Mouse (Mus musculus): ENCODE measurements around the gene Casp12. TPM values are rescaled to one million over a fixed set of nuclear protein-coding genes. Genes with fewer than 3 reads are reported as not detected.

Gene Casp12
- polyA plus RNA-seq (2014; fragmentation: Illumina TruSeq; extraction: RNeasy Lipid Tissue Mini Kit (QIAGEN cat#74804)), result 70.4 TPM

GRCm38 (mm10) chr9:5345291-5345898, at the start of gene Casp12:
TSS of gene Casp12 (plus strand) at chr9:5345430.

GRCm38 (mm10) chr9:5298329-5299131, 46.7 kb upstream of the Casp12 start, which contains the start of gene Casp1:
TSS of gene Casp1 (plus strand) at chr9:5298517.

GRCm38 (mm10) chr9:5308561-5308960, 36.7 kb upstream of the Casp12 start, which contains the start of gene Casp4:
TSS of gene Casp4 (plus strand) at chr9:5308828.

Other genes starting within 250 kb of the Casp12 start
- 16.9 TPM for gene Casp1, start 46.9 kb upstream of the Casp12 start, polyA plus RNA-seq (2014; fragmentation: Illumina TruSeq; extraction: RNeasy Lipid Tissue Mini Kit (QIAGEN cat#74804))
- gene Casp4, start 36.6 kb upstream of the Casp12 start, polyA plus RNA-seq (2014; fragmentation: Illumina TruSeq; extraction: RNeasy Lipid Tissue Mini Kit (QIAGEN cat#74804)), result 9.2 TPM

Data from ovary, adult 10 weeks (tissue).